Mouse (Mus musculus) spleen, adult 2 months (tissue): ENCODE measurements around the gene Zfp868.

Experiments used
- CTCF ChIP-seq: fragments of 200-500 bp; IDR thresholded peaks from 2 replicates; pipeline ENCODE4 v1.5.1; 2011; ENCODE audit warnings: mild to moderate bottlenecking, inconsistent platforms; ENCODE audit not compliant: insufficient read depth, insufficient read length, insufficient replicate concordance; ENCODE audit errors: extremely low read depth
- POLR2A ChIP-seq: fragments of 200-500 bp; IDR thresholded peaks from 2 replicates; pipeline ENCODE4 v1.6.1; 2011; ENCODE audit warnings: low read depth, low read length, inconsistent platforms

- TF ChIP-seq POLR2A = no peak
- peak; percentile 23; the same call in 1 of the 2 replicates for TF ChIP-seq CTCF
These were observed 10.7 kb downstream of the Zfp868 start for GRCm38 (mm10) chr8:69614687-69615086.
